Mouse (Mus musculus): ENCODE results near the gene Eif4e.

The Eif4e gene

GRCm38 (mm10) chr3:138526073-138526915, at the start of gene Eif4e:
Gene Eif4e (plus strand): TSS chr3:138526179.
- peak; percentile 64 for DNase-seq (ENCODE audit: low spot score)

GRCm38 (mm10) chr3:138479489-138479888, 46.5 kb upstream of the Eif4e start:
- DNase-seq (ENCODE audit: low spot score) = no peak

- no peak for DNase-seq (ENCODE audit: low spot score)
These were observed 44.3 kb upstream of the Eif4e start for GRCm38 (mm10) chr3:138481526-138482284.

- no peak for DNase-seq (ENCODE audit: low spot score)
These were observed 42.7 kb upstream of the Eif4e start for GRCm38 (mm10) chr3:138483240-138483639.

GRCm38 (mm10) chr3:138488584-138489326, 37.2 kb upstream of the Eif4e start:
- no peak for DNase-seq (ENCODE audit: low spot score)

- DNase-seq (ENCODE audit: low spot score) = peak; percentile 96
These were observed 36.5 kb upstream of the Eif4e start, which contains the start of gene Metap1 for GRCm38 (mm10) chr3:138489327-138490033. Gene Metap1 (minus strand): TSS chr3:138489515.

GRCm38 (mm10) chr3:138490034-138490337, 36.0 kb upstream of the Eif4e start:
- DNase-seq (ENCODE audit: low spot score) = no peak

- DNase-seq (ENCODE audit: low spot score) = no peak
These were observed 32.3 kb upstream of the Eif4e start for GRCm38 (mm10) chr3:138493668-138494067.

- DNase-seq (ENCODE audit: low spot score) = no peak
These were observed 31.4 kb upstream of the Eif4e start for GRCm38 (mm10) chr3:138494565-138494964.

- no peak for DNase-seq (ENCODE audit: low spot score)
These were observed 30.5 kb upstream of the Eif4e start for GRCm38 (mm10) chr3:138495166-138496145.

GRCm38 (mm10) chr3:138498731-138499130, 27.2 kb upstream of the Eif4e start:
- DNase-seq (ENCODE audit: low spot score) = no peak

- DNase-seq (ENCODE audit: low spot score) = peak; percentile 89
These were observed 25.9 kb upstream of the Eif4e start for GRCm38 (mm10) chr3:138499854-138500740.

GRCm38 (mm10) chr3:138503754-138504153, 22.2 kb upstream of the Eif4e start:
- no peak for DNase-seq (ENCODE audit: low spot score)

- peak; percentile 65 for DNase-seq (ENCODE audit: low spot score)
These were observed 19.2 kb upstream of the Eif4e start for GRCm38 (mm10) chr3:138506749-138507148.

- DNase-seq (ENCODE audit: low spot score) = no peak
These were observed 16.4 kb upstream of the Eif4e start for GRCm38 (mm10) chr3:138509581-138509980.

- DNase-seq (ENCODE audit: low spot score) = no peak
These were observed 15.5 kb upstream of the Eif4e start for GRCm38 (mm10) chr3:138510471-138510870.

- peak; percentile 76 for DNase-seq (ENCODE audit: low spot score)
These were observed 12.7 kb upstream of the Eif4e start for GRCm38 (mm10) chr3:138513243-138513642.

GRCm38 (mm10) chr3:138514749-138515148, 11.2 kb upstream of the Eif4e start:
- DNase-seq (ENCODE audit: low spot score) = peak; percentile 29

- DNase-seq (ENCODE audit: low spot score) = peak; percentile 57
These were observed 10.2 kb upstream of the Eif4e start for GRCm38 (mm10) chr3:138515656-138516370.
